Mouse (Mus musculus) spleen, adult 2 months (tissue): Measurements from ENCODE around the gene Ulk4.

Source experiments
- CTCF ChIP-seq: fragments of 200-500 bp; IDR thresholded peaks from 2 replicates; pipeline ENCODE4 v1.5.1; 2011; ENCODE audit warnings: mild to moderate bottlenecking, inconsistent platforms; ENCODE audit not compliant: insufficient read depth, insufficient read length, insufficient replicate concordance; ENCODE audit errors: extremely low read depth
- POLR2A ChIP-seq: fragments of 200-500 bp; IDR thresholded peaks from 2 replicates; pipeline ENCODE4 v1.6.1; 2011; ENCODE audit warnings: low read depth, low read length, inconsistent platforms

- no peak for TF ChIP-seq CTCF
- no peak for TF ChIP-seq POLR2A
These were observed 11.7 kb downstream of the Ulk4 start for GRCm38 (mm10) chr9:121265307-121265706.
